Mouse (Mus musculus) heart, embryonic 13.5 days (tissue): Measurements from ENCODE around the gene Sema3e. TPM values are rescaled to one million over a fixed set of nuclear protein-coding genes. Genes with fewer than 3 reads are reported as not detected.

Source experiments
- ATAC-seq: fragments of 200-750 bp; cut with Nextera tagmentation; 2 replicates; pipeline ENCODE4 v1.8.0; 2017; ENCODE audit warnings: moderate TSS enrichment; ENCODE audit not compliant: insufficient number of reproducible peaks, low FRiP score, low TSS enrichment; ENCODE audit errors: extremely low read depth
- H3K27ac ChIP-seq: fragments of 300-500 bp; sonication (generic); replicated peaks from 2 replicates; pipeline ENCODE4 v1.5.1; 2015; ENCODE audit warnings: moderate library complexity, mild to moderate bottlenecking, inconsistent platforms
- H3K27me3 ChIP-seq: fragments of 300-500 bp; sonication (generic); replicated peaks from 2 replicates; pipeline ENCODE4 v1.6.1; 2015; ENCODE audit warnings: mild to moderate bottlenecking, inconsistent platforms
- H3K36me3 ChIP-seq: fragments of 300-500 bp; sonication (generic); 2 replicates; pipeline ENCODE4 v1.6.1; 2015; ENCODE audit warnings: mild to moderate bottlenecking, inconsistent platforms
- H3K4me1 ChIP-seq: fragments of 300-500 bp; sonication (generic); 2 replicates; pipeline ENCODE4 v1.6.1; 2015; ENCODE audit warnings: inconsistent platforms
- H3K4me2 ChIP-seq: fragments of 300-500 bp; sonication (generic); 2 replicates; pipeline ENCODE4 v1.6.1; 2015; ENCODE audit warnings: inconsistent platforms, mild to moderate bottlenecking, moderate library complexity
- H3K4me3 ChIP-seq: fragments of 300-500 bp; sonication (generic); 2 replicates; pipeline ENCODE4 v1.5.1; 2015; ENCODE audit warnings: moderate library complexity, mild to moderate bottlenecking, inconsistent platforms
- H3K9ac ChIP-seq: fragments of 300-500 bp; sonication (generic); 2 replicates; pipeline ENCODE4 v1.6.1; 2015; ENCODE audit warnings: inconsistent platforms, mild to moderate bottlenecking, moderate library complexity
- H3K9me3 ChIP-seq: fragments of 300-500 bp; sonication (generic); 2 replicates; pipeline ENCODE4 v1.6.1; 2016; ENCODE audit warnings: inconsistent platforms
- WGBS: fragments of 180-500 bp; shearing (Covaris S2); methylation state at CpG from one replicate; pipeline ENCODE4 v1.1.7; 2015; ENCODE audit warnings: mixed read lengths; 5-methylcytosine and 5-hydroxymethylcytosine counted together
- polyA plus RNA-seq: library from polyadenylated mRNA; unstranded; fragments of >200 nt; fragmentation: Nextera tagmentation; extraction: Ambion mirVana; gene quantifications from 2 replicates; pipeline ENCODE4 v1.2.1, GENCODE M21; 2015

The Sema3e gene
- 0.80 and 1.3 TPM in 2 replicates for polyA plus RNA-seq

GRCm38 (mm10) chr5:14025205-14026124, at the start of gene Sema3e:
Gene Sema3e, plus strand, starts transcription at chr5:14025276.
- no peaks in the 10 kb centered on the region for H3K36me3 ChIP-seq
- no peak within 1 kb of the TSS for H3K27ac ChIP-seq
- peak within 1 kb of the TSS; percentile 78 for H3K9ac ChIP-seq
- H3K4me1 ChIP-seq: peaks cover 8% of the 10 kb centered on the region
- peak within 1 kb of the TSS; percentile 62 for H3K4me3 ChIP-seq
- H3K4me2 ChIP-seq: peak within 1 kb of the TSS; percentile 91
- peaks cover 6% of the 10 kb centered on the region for H3K9me3 ChIP-seq
- H3K27me3 ChIP-seq: peaks cover 2% of the 10 kb centered on the region; the same call in 1 of the 2 replicates
- ATAC-seq: 0 out of 2 replicates have a peak, but pooled peaks have one; percentile 19
- WGBS: 1% methylated on average over 47 of the region's 47 CpGs

GRCm38 (mm10) chr5:13977576-13977975, 47.5 kb upstream of the Sema3e start:
- H3K36me3 ChIP-seq: no peaks in the 10 kb centered on the region
- no peak for ATAC-seq
- H3K4me1 ChIP-seq: peaks cover 3% of the 10 kb centered on the region; the same call in 1 of the 2 replicates
- H3K27ac ChIP-seq: no peak overlapping the region
- 60% methylated on average over 3 of the region's 3 CpGs for WGBS
- H3K27me3 ChIP-seq: no peaks in the 10 kb centered on the region
- no peaks in the 10 kb centered on the region for H3K9me3 ChIP-seq
- H3K9ac ChIP-seq: no peak overlapping the region
- H3K4me3 ChIP-seq: no peak overlapping the region
- no peak overlapping the region for H3K4me2 ChIP-seq

GRCm38 (mm10) chr5:13979156-13979555, 45.9 kb upstream of the Sema3e start:
- Histone ChIP-seq H3K4me1 (peaks cover 10% of the 10 kb centered on the region; the same call in 1 of the 2 replicates), H3K4me3 (no peak overlapping the region), H3K9ac (no peak overlapping the region), H3K27me3 (no peaks in the 10 kb centered on the region), H3K27ac (no peak overlapping the region), H3K9me3 (no peaks in the 10 kb centered on the region), H3K36me3 (no peaks in the 10 kb centered on the region), H3K4me2 (no peak overlapping the region)
- 62% methylated on average over 4 of the region's 4 CpGs for WGBS
- no peak for ATAC-seq

- no peak overlapping the region for H3K27ac ChIP-seq
- peaks cover 13% of the 10 kb centered on the region; the same call in 1 of the 2 replicates for H3K4me1 ChIP-seq
- no peak overlapping the region for H3K4me2 ChIP-seq
- H3K9ac ChIP-seq: no peak overlapping the region
- H3K36me3 ChIP-seq: no peaks in the 10 kb centered on the region
- no peak for ATAC-seq
- 49% methylated on average over 7 of the region's 7 CpGs for WGBS
- H3K9me3 ChIP-seq: no peaks in the 10 kb centered on the region
- no peaks in the 10 kb centered on the region for H3K27me3 ChIP-seq
- H3K4me3 ChIP-seq: no peak overlapping the region
These were observed 42.5 kb upstream of the Sema3e start for GRCm38 (mm10) chr5:13982417-13983054.

GRCm38 (mm10) chr5:13983608-13984007, 41.5 kb upstream of the Sema3e start:
- 60% methylated on average over 4 of the region's 4 CpGs for WGBS

GRCm38 (mm10) chr5:13985669-13986068, 39.4 kb upstream of the Sema3e start:
- H3K9ac ChIP-seq: no peak overlapping the region
- no peaks in the 10 kb centered on the region for H3K36me3 ChIP-seq
- peaks cover 13% of the 10 kb centered on the region; the same call in 1 of the 2 replicates for H3K4me1 ChIP-seq
- no peak overlapping the region for H3K4me2 ChIP-seq
- 59% methylated on average over 3 of the region's 3 CpGs for WGBS
- no peaks in the 10 kb centered on the region for H3K27me3 ChIP-seq
- ATAC-seq: no peak
- no peak overlapping the region for H3K4me3 ChIP-seq
- no peaks in the 10 kb centered on the region for H3K9me3 ChIP-seq
- H3K27ac ChIP-seq: no peak overlapping the region

More at GRCm38 (mm10) chr5:13983608-13984007, 41.5 kb upstream of the Sema3e start:
- Histone ChIP-seq H3K4me2 (no peak overlapping the region), H3K27ac (no peak overlapping the region), H3K4me3 (no peak overlapping the region), H3K9me3 (no peaks in the 10 kb centered on the region), H3K9ac (no peak overlapping the region), H3K27me3 (no peaks in the 10 kb centered on the region), H3K4me1 (peaks cover 13% of the 10 kb centered on the region; the same call in 1 of the 2 replicates), H3K36me3 (no peaks in the 10 kb centered on the region)
- no peak for ATAC-seq

GRCm38 (mm10) chr5:13987123-13987522, 38.0 kb upstream of the Sema3e start:
- Histone ChIP-seq H3K4me3 (no peak overlapping the region), H3K36me3 (no peaks in the 10 kb centered on the region), H3K27ac (no peak overlapping the region), H3K9me3 (no peaks in the 10 kb centered on the region), H3K27me3 (no peaks in the 10 kb centered on the region), H3K9ac (no peak overlapping the region), H3K4me1 (peaks cover 13% of the 10 kb centered on the region; the same call in 1 of the 2 replicates), H3K4me2 (no peak overlapping the region)
- no peak for ATAC-seq
- 45% methylated on average over 1 of the region's 1 CpGs for WGBS

GRCm38 (mm10) chr5:13988023-13988422, 37.1 kb upstream of the Sema3e start:
- no peak overlapping the region for H3K27ac ChIP-seq
- no peak for ATAC-seq

GRCm38 (mm10) chr5:13992734-13993396, 32.2 kb upstream of the Sema3e start:
- WGBS: 41% methylated on average over 11 of the region's 11 CpGs
- no peak for ATAC-seq
- Histone ChIP-seq H3K4me2 (no peak overlapping the region), H3K27ac (no peak overlapping the region), H3K36me3 (no peaks in the 10 kb centered on the region), H3K4me3 (no peak overlapping the region), H3K4me1 (no peaks in the 10 kb centered on the region), H3K9me3 (no peaks in the 10 kb centered on the region), H3K27me3 (no peaks in the 10 kb centered on the region), H3K9ac (no peak overlapping the region)

More at GRCm38 (mm10) chr5:13988023-13988422, 37.1 kb upstream of the Sema3e start:
- WGBS: 63% methylated on average over 2 of the region's 2 CpGs
- H3K27me3 ChIP-seq: no peaks in the 10 kb centered on the region
- no peaks in the 10 kb centered on the region for H3K36me3 ChIP-seq
- no peak overlapping the region for H3K4me3 ChIP-seq
- H3K4me2 ChIP-seq: no peak overlapping the region
- H3K9ac ChIP-seq: no peak overlapping the region
- no peaks in the 10 kb centered on the region for H3K9me3 ChIP-seq
- peaks cover 5% of the 10 kb centered on the region; the same call in 1 of the 2 replicates for H3K4me1 ChIP-seq

- H3K9ac ChIP-seq: no peak overlapping the region
These were observed 3.3 kb downstream of the Sema3e start for GRCm38 (mm10) chr5:14028341-14028740.

GRCm38 (mm10) chr5:14030796-14031195, 5.7 kb downstream of the Sema3e start:
- H3K27ac ChIP-seq: no peak overlapping the region

More at GRCm38 (mm10) chr5:14028341-14028740, 3.3 kb downstream of the Sema3e start:
- ATAC-seq: no peak
- WGBS: 77% methylated on average over 7 of the region's 7 CpGs
- Histone ChIP-seq H3K27ac (no peak overlapping the region), H3K4me1 (peaks cover 17% of the 10 kb centered on the region), H3K36me3 (no peaks in the 10 kb centered on the region), H3K27me3 (peaks cover 2% of the 10 kb centered on the region; the same call in 1 of the 2 replicates), H3K9me3 (no peaks in the 10 kb centered on the region), H3K4me3 (no peak overlapping the region), H3K4me2 (no peak overlapping the region)

More at GRCm38 (mm10) chr5:14030796-14031195, 5.7 kb downstream of the Sema3e start:
- H3K4me3 ChIP-seq: no peak overlapping the region
- no peak for ATAC-seq
- peaks cover 15% of the 10 kb centered on the region for H3K4me1 ChIP-seq
- H3K9me3 ChIP-seq: no peaks in the 10 kb centered on the region
- H3K36me3 ChIP-seq: no peaks in the 10 kb centered on the region
- H3K27me3 ChIP-seq: 0 out of 2 replicates have a peak, but pooled peaks cover 1% of the 10 kb centered on the region
- WGBS: 78% methylated on average over 1 of the region's 1 CpGs
- no peak overlapping the region for H3K9ac ChIP-seq
- H3K4me2 ChIP-seq: no peak overlapping the region
